25 mouse cellular contexts compared by ENCODE assay signal in genomic region chr3:84680062-84680461, GRCm38 (mm10). TPM values are rescaled to one million over a fixed set of nuclear protein-coding genes. Genes with fewer than 3 reads are reported as not detected.
DNase-seq lines count a peak whose midpoint lies in the region; ATAC-seq and TF ChIP-seq lines count a peak whose summit lies in the region.
"Had no signal": no experiment of that assay in that cellular context is flagged by ENCODE, and none has a peak within 500 bp of the region (broad histone marks: within the 10 kb centered on the region; RNA-seq: fewer than 3 reads in every experiment).

No protein-coding gene starts in this region.

- peak; percentile 72 for ATAC-seq in CD4-positive, CD25-positive, alpha-beta regulatory T cell, adult 4 months
- ATAC-seq in cerebellum, adult (ENCODE audit: insufficient number of reproducible peaks, low FRiP score, low TSS enrichment) = no peak
- no peak for ATAC-seq in forebrain, embryonic 16.5 days
- ATAC-seq in megakaryocyte-erythroid progenitor cell, adult 5-6 weeks (replicated peaks; ENCODE audit: low FRiP score, low TSS enrichment, poor library complexity, severe bottlenecking) = no peak
- ATAC-seq: forebrain, postnatal 0 days; intestine, embryonic 15.5 days had no signal

- peak overlapping the region; percentile 9; the same call in 1 of the 2 replicates for H3K27ac ChIP-seq in small intestine, adult 2 months (ENCODE audit: insufficient read depth, low read depth, low read length)
- no peak overlapping the region for H3K27ac ChIP-seq in forebrain, embryonic 16.5 days (ENCODE audit: low read length)
- H3K27ac ChIP-seq: embryonic facial prominence, embryonic 10.5 days; heart, adult 2 months; hindbrain, embryonic 13.5 days; intestine, embryonic 15.5 days; limb, embryonic 15.5 days; liver, embryonic 14.5 days; lung, embryonic 15.5 days; midbrain, embryonic 10.5 days had no signal

- H3K9ac ChIP-seq in forebrain, embryonic 16.5 days (replicated peaks; ENCODE audit: low read depth, low read length) = no peak overlapping the region
- H3K9ac ChIP-seq: forebrain, postnatal 0 days; hindbrain, embryonic 13.5 days; intestine, embryonic 15.5 days; limb, embryonic 15.5 days; liver, embryonic 14.5 days; lung, embryonic 15.5 days had no signal

- TF ChIP-seq POLR2A in small intestine, adult 2 months (IDR thresholded peaks at IDR 0.05; ENCODE audit: low read depth, low read length) = no peak

- no peaks in the 10 kb centered on the region; the same call in 1 of the 2 replicates for H3K4me1 ChIP-seq in small intestine, adult 2 months (ENCODE audit: control insufficient read depth, insufficient read depth, insufficient read length, low read length)
- no peaks in the 10 kb centered on the region for H3K4me1 ChIP-seq in forebrain, embryonic 16.5 days (replicated peaks; ENCODE audit: control insufficient read depth, insufficient read depth, low read length)
- H3K4me1 ChIP-seq: hindbrain, embryonic 13.5 days; intestine, embryonic 15.5 days; limb, embryonic 15.5 days; lung, embryonic 15.5 days had no signal

- H3K9me3 ChIP-seq in forebrain, embryonic 16.5 days (ENCODE audit: control insufficient read depth, low read length) = no peaks in the 10 kb centered on the region
- H3K9me3 ChIP-seq: embryonic facial prominence, embryonic 10.5 days; hindbrain, embryonic 13.5 days; intestine, embryonic 15.5 days; limb, embryonic 15.5 days; lung, embryonic 15.5 days; midbrain, embryonic 10.5 days had no signal

- peak; percentile 85 for DNase-seq in CD4-positive helper T cell, adult 2 months (ENCODE audit: low read depth, low spot score)
- DNase-seq in induced T-regulatory cell, adult 2 months (ENCODE audit: low read depth) = peak; percentile 91
- DNase-seq in adrenal gland, postnatal 25 days = no peak
- DNase-seq: adrenal gland, adult 8-10 months; cerebellum, postnatal 10 days; forebrain, postnatal 0 days; gastrocnemius, postnatal 25 days; heart, adult 2 months; kidney, adult 8-10 months; kidney, postnatal 10 days; left cerebral cortex, postnatal 4 days; lung, postnatal 4 days had no signal

- H3K4me2 ChIP-seq in forebrain, embryonic 16.5 days (ENCODE audit: low read length) = no peak overlapping the region
- H3K4me2 ChIP-seq: hindbrain, embryonic 13.5 days; intestine, embryonic 15.5 days; limb, embryonic 15.5 days; lung, embryonic 15.5 days had no signal

- H3K27me3 ChIP-seq in small intestine, adult 2 months (ENCODE audit: control insufficient read depth, insufficient read depth, low read length) = no peaks in the 10 kb centered on the region
- no peaks in the 10 kb centered on the region for H3K27me3 ChIP-seq in forebrain, embryonic 16.5 days (replicated peaks; ENCODE audit: control insufficient read depth, insufficient read depth, low read length)
- H3K27me3 ChIP-seq: hindbrain, embryonic 13.5 days; intestine, embryonic 15.5 days; limb, embryonic 15.5 days; lung, embryonic 15.5 days had no signal

- no peak for TF ChIP-seq CTCF in small intestine, adult 2 months (IDR thresholded peaks at IDR 0.05; ENCODE audit: extremely low read depth, insufficient read length, insufficient replicate concordance, low read depth, low read length)

- H3K4me3 ChIP-seq in small intestine, adult 2 months (ENCODE audit: low read depth, low read length) = no peak overlapping the region
- no peak overlapping the region for H3K4me3 ChIP-seq in forebrain, embryonic 16.5 days (replicated peaks; ENCODE audit: low read length)
- H3K4me3 ChIP-seq: embryonic facial prominence, embryonic 10.5 days; heart, adult 2 months; hindbrain, embryonic 13.5 days; intestine, embryonic 15.5 days; limb, embryonic 15.5 days; lung, embryonic 15.5 days; midbrain, embryonic 10.5 days had no signal

- 90% methylated on average over 7 of the region's 7 CpGs for WGBS in small intestine, adult 2 months
- 92% methylated on average over 7 of the region's 7 CpGs for WGBS in forebrain, embryonic 16.5 days

- H3K36me3 ChIP-seq in small intestine, adult 2 months (ENCODE audit: control insufficient read depth, insufficient read depth, low read length) = no peaks in the 10 kb centered on the region
- no peaks in the 10 kb centered on the region for H3K36me3 ChIP-seq in forebrain, embryonic 16.5 days (ENCODE audit: control insufficient read depth, insufficient read depth)
- H3K36me3 ChIP-seq: embryonic facial prominence, embryonic 10.5 days; hindbrain, embryonic 13.5 days; intestine, embryonic 15.5 days; limb, embryonic 15.5 days; lung, embryonic 15.5 days; midbrain, embryonic 10.5 days had no signal

RNA-seq across cellular contexts. Expression of gene Tmem154, which starts 14.1 kb away (rescaled TPM):
- polyA plus RNA-seq in CD4-positive, CD25-positive, alpha-beta regulatory T cell, adult 4 months (2017; shearing (Covaris generic)) = 100 to 1,000 TPM; 140 to 141 TPM
- 1.5 and 2.0 TPM in 2 replicates for polyA plus RNA-seq in small intestine, adult 2 months (2012; rRNA removed)
- polyA plus RNA-seq in forebrain, embryonic 16.5 days (2015; fragmentation: Nextera tagmentation; extraction: Ambion mirVana) = 0.85 and 1.2 TPM in 2 replicates
- 4.5 and 13.2 TPM in 2 replicates for total RNA-seq in adrenal gland, postnatal 25 days (2021)
- 0.47 and 1.2 TPM in 2 replicates for total RNA-seq in megakaryocyte-erythroid progenitor cell, adult 5-6 weeks (2014; fragmentation: Nextera tagmentation)
- total RNA-seq in megakaryocyte-erythroid progenitor cell, adult 5-6 weeks (2017) = 0.19 and 20.9 TPM in 2 replicates
- total RNA-seq: midbrain, postnatal 0 days had no signal

Comparison
In these comparisons a context has a peak if more than half of its experiments do, and no peak if none do; other contexts are left out.
1. RNA of gene Tmem154, which starts 14.1 kb away (polyA plus RNA-seq): 140 to 141 TPM in CD4-positive, CD25-positive, alpha-beta regulatory T cell, adult 4 months; 1.5 to 2.0 TPM in small intestine, adult 2 months and 0.85 to 1.2 TPM in forebrain, embryonic 16.5 days; every median in the first group is over 10 times any median in the second.